Comparison of ENCODE assay signal across 9 mouse cellular contexts in the genomic region with DNA sequence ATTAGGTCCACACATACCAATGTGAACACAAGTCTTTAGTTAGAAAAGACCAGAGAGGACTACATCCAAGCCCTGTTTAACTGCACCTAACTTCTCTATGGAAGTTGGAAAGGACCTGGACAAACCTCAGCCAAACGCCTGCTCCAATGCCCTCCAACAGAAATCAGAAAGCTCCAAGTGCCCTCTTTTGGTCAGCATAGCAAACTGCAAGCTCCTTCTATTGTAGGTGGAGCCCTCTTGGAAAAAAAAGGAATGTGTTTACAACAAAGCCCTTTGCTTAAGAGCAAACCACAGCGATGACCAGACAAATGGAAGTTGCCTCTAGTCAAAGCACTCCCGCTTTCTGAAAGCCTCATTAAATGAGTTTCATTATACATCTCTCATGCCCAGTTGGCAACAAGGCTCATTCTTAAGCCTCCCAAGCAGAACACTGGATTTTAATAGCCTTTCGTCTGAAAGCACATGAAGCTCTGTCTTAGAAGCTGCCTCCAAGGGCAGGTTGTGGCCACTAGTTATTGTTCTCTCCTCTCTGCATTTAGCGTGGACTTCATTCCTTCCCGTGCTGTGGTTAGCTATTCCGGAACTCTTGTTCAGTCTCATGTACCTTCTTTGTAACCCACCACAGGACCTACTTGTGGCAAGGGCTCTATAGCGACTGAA. TPM values are rescaled to one million over a fixed set of nuclear protein-coding genes. Genes with fewer than 3 reads are reported as not detected.
A peak's percentile ranks its signal among the peaks of the same experiment; 100 is the strongest.
DNase-seq lines count a peak whose midpoint lies in the region; ATAC-seq and TF ChIP-seq lines count a peak whose summit lies in the region.
"Had no signal": no experiment of that assay in that cellular context is flagged by ENCODE, and none has a peak within 500 bp of the region (broad histone marks: within the 10 kb centered on the region; RNA-seq: fewer than 3 reads in every experiment).

No protein-coding gene starts in this region.

- TF ChIP-seq POLR2A in MEL (IDR thresholded peaks at IDR 0.05; ENCODE audit: control insufficient read depth in 1 of 2, insufficient read depth in 1 of 2, low read depth in 1 of 2, low read length in 2 of 2, poor library complexity in 1 of 2), result no peak

- no peaks in the 10 kb centered on the region for H3K4me1 ChIP-seq in MEL (ENCODE audit: control insufficient read depth in 1 of 2, insufficient read depth in 2 of 2, low read length in 2 of 2)
- peaks cover 3% of the 10 kb centered on the region; the same call in 1 of the 2 replicates for H3K4me1 ChIP-seq in midbrain, embryonic 16.5 days (ENCODE audit: control insufficient read depth, insufficient read depth, low read length)

- no peaks in the 10 kb centered on the region for H3K27me3 ChIP-seq in MEL (ENCODE audit: control insufficient read depth in 1 of 2, insufficient read depth in 2 of 2, low read length in 2 of 2)
- H3K27me3 ChIP-seq in midbrain, embryonic 16.5 days (ENCODE audit: control insufficient read depth, insufficient read depth, low read depth, low read length), result no peaks in the 10 kb centered on the region

- no peak; the same call in 1 of the 2 replicates for ATAC-seq in cerebellum, adult (ENCODE audit: insufficient number of reproducible peaks, low FRiP score, low TSS enrichment)
- peak; percentile 59 to 66 for ATAC-seq in hematopoietic stem cell, adult 5-6 weeks (replicated peaks in 1 of 2; ENCODE audit: insufficient read depth in 1 of 2, low FRiP score in 2 of 2, low TSS enrichment in 1 of 2, low read depth in 1 of 2, poor library complexity in 2 of 2, severe bottlenecking in 2 of 2)
- ATAC-seq in midbrain, embryonic 16.5 days, result peak; percentile 76
- ATAC-seq in activated CD4-positive, CD25-positive, alpha-beta regulatory T cell, adult 4 months, result no peak

- H3K36me3 ChIP-seq in MEL (ENCODE audit: control insufficient read depth in 1 of 2, insufficient read depth in 2 of 2, low read length in 2 of 2), result no peaks in the 10 kb centered on the region
- H3K36me3 ChIP-seq in midbrain, embryonic 16.5 days (ENCODE audit: control insufficient read depth, insufficient read depth, low read length), result no peaks in the 10 kb centered on the region

- peak in 1 of 3 experiments; percentile 27; a peak in 2 of 6 replicates for TF ChIP-seq CTCF in MEL (IDR thresholded peaks at IDR 0.05 in 2 of 3, conservative IDR thresholded peaks at IDR 0.05 in 1 of 3; ENCODE audit: control insufficient read depth in 1 of 3, insufficient read depth in 1 of 3, low read depth in 2 of 3, low read length in 3 of 3, poor library complexity in 1 of 3, severe bottlenecking in 1 of 3)

- peak; percentile 28 for TF ChIP-seq RAD21 in MEL (IDR thresholded peaks at IDR 0.05; ENCODE audit: low read depth, low read length)

- H3K27ac ChIP-seq in MEL (ENCODE audit: control insufficient read depth, low read depth, low read length), result no peak overlapping the region
- H3K27ac ChIP-seq in midbrain, embryonic 16.5 days (ENCODE audit: low read length), result no peak overlapping the region

- H3K79me2 ChIP-seq in MEL (ENCODE audit: control insufficient read depth, insufficient read depth, low read length, poor library complexity), result no peaks in the 10 kb centered on the region

- H3K9ac ChIP-seq in MEL (ENCODE audit: control insufficient read depth, low read depth, low read length, poor library complexity, severe bottlenecking), result no peak overlapping the region
- H3K9ac ChIP-seq in midbrain, embryonic 16.5 days (ENCODE audit: low read depth, low read length), result no peak overlapping the region

- H3K9me3 ChIP-seq in MEL (replicated peaks; ENCODE audit: insufficient read depth, low read length), result no peaks in the 10 kb centered on the region
- no peaks in the 10 kb centered on the region for H3K9me3 ChIP-seq in midbrain, embryonic 16.5 days (replicated peaks; ENCODE audit: control insufficient read depth, low read length, poor library complexity, severe bottlenecking)

- no peak for TF ChIP-seq EP300 in MEL (IDR thresholded peaks at IDR 0.05; ENCODE audit: low read depth in 1 of 2, low read length in 2 of 2)

- peak overlapping the region; percentile 35 for H3K4me2 ChIP-seq in midbrain, embryonic 16.5 days (ENCODE audit: low read length)

- DNase-seq in cerebellum, adult 18-20 months, result peak; percentile 7 to 25
- DNase-seq in MEL (ENCODE audit: low read depth, low spot score), result peak; percentile 2
- DNase-seq in embryo, embryonic 9.5 days (ENCODE audit: extremely low spot score), result peak; percentile 54
- DNase-seq in layer of hippocampus, postnatal 10 days (ENCODE audit: low spot score in 2 of 2), result peak; percentile 33 to 64

- 24% methylated on average over 8 of the region's 8 CpGs for WGBS in midbrain, embryonic 16.5 days

- H3K4me3 ChIP-seq in MEL (ENCODE audit: control insufficient read depth in 1 of 2, insufficient read depth in 1 of 2, low read depth in 2 of 2, low read length in 2 of 2), result no peak overlapping the region
- H3K4me3 ChIP-seq in midbrain, embryonic 16.5 days (ENCODE audit: low read depth, low read length), result no peak overlapping the region

TF ChIP-seq in MEL, 35 proteins besides CTCF, POLR2A, EP300 and RAD21:
- no peak for TF ChIP-seq BHLHE40 (IDR thresholded peaks at IDR 0.05; ENCODE audit: borderline replicate concordance, low read depth, low read length)
- 0 out of 2 replicates have a peak, but pooled peaks have one; percentile 9 for TF ChIP-seq ZC3H11A (IDR thresholded peaks at IDR 0.05; ENCODE audit: low read depth, low read length)
- peak; percentile 32; the same call in 1 of the 2 replicates for TF ChIP-seq SMC3 (IDR thresholded peaks at IDR 0.05; ENCODE audit: low read depth, low read length)

RNA-seq across cellular contexts. Expression of a gene that starts 39.8 kb away (rescaled TPM):
- total RNA-seq in MEL (2012; rRNA removed), result not detected in 2 replicates
- polyA plus RNA-seq in MEL (2012; ENCODE audit: insufficient read depth in 1 of 2, insufficient read length in 2 of 2, low read depth in 1 of 2, low replicate concordance in 2 of 2, missing spikeins in 1 of 2), result not detected
- not detected in 2 replicates for total RNA-seq in hematopoietic stem cell, adult 5-6 weeks (2017)
- total RNA-seq in layer of hippocampus, postnatal 10 days (2021), result 1 to 10 TPM in 1 of 2 experiments, under 1 TPM in 1; 0.56 to 1.0 TPM
- polyA plus RNA-seq in midbrain, embryonic 16.5 days (2015; fragmentation: Nextera tagmentation; extraction: Ambion mirVana), result not detected in 2 replicates
- polyA plus RNA-seq in activated CD4-positive, CD25-positive, alpha-beta regulatory T cell, adult 4 months (2017; shearing (Covaris generic)), result not detected
- polyA plus RNA-seq: spleen, adult 2 months had no signal

Comparison
In these comparisons a context has a peak if more than half of its experiments do, and no peak if none do; other contexts are left out.
1. DNase-seq: peak in every context shown above with its lines; median percentile 54 in embryo, embryonic 9.5 days; 48 in layer of hippocampus, postnatal 10 days; 16 in cerebellum, adult 18-20 months; 2 in MEL.
2. ATAC-seq: peak in hematopoietic stem cell, adult 5-6 weeks (2 of 2) and midbrain, embryonic 16.5 days (single experiment); none in cerebellum, adult (single experiment) and activated CD4-positive, CD25-positive, alpha-beta regulatory T cell, adult 4 months (single experiment).